Mouse (Mus musculus): ENCODE results near the gene Med25. TPM values are rescaled to one million over a fixed set of nuclear protein-coding genes. Genes with fewer than 3 reads are reported as not detected.

Med25 gene
- 87.7 and 93.1 TPM in 2 replicates for polyA plus RNA-seq (2014; fragmentation: Nextera tagmentation; extraction: Ambion mirVana)

- under 1% methylated on average over 56 of the region's 56 CpGs for WGBS
- H3K4me1 ChIP-seq (ENCODE audit: control insufficient read depth, insufficient read depth, low read length): peaks cover 23% of the 10 kb centered on the region
Measured at GRCm38 (mm10) chr7:44892276-44892921, at the start of gene Med25. Gene Med25, minus strand, starts transcription at chr7:44892712.

GRCm38 (mm10) chr7:44938680-44939079 is 46.2 kb upstream of the Med25 start:
- 90% methylated on average over 4 of the region's 4 CpGs for WGBS
- no peak for DNase-seq (ENCODE audit: low spot score)
- no peak for ATAC-seq (ENCODE audit: insufficient read depth, low FRiP score, low TSS enrichment)

More at GRCm38 (mm10) chr7:44892276-44892921, at the start of gene Med25:
- Histone ChIP-seq H3K27me3 (ENCODE audit: control insufficient read depth, insufficient read depth, low read length) (no peaks in the 10 kb centered on the region), H3K9me3 (ENCODE audit: control insufficient read depth, low read length) (no peaks in the 10 kb centered on the region), H3K27ac (ENCODE audit: low read depth, low read length) (peak within 1 kb of the TSS; percentile 90), H3K36me3 (ENCODE audit: control insufficient read depth, insufficient read depth, low read length) (peaks cover 6% of the 10 kb centered on the region; the same call in 1 of the 2 replicates), H3K4me3 (ENCODE audit: low read depth, low read length) (peak within 1 kb of the TSS; percentile 81), H3K9ac (ENCODE audit: low read length) (peak within 1 kb of the TSS; percentile 88), H3K4me2 (ENCODE audit: low read depth) (peak within 1 kb of the TSS; percentile 75)
- DNase-seq (ENCODE audit: low spot score) (peak; percentile 95), ATAC-seq (ENCODE audit: insufficient read depth, low FRiP score, low TSS enrichment) (peak; percentile 75)

DNA sequence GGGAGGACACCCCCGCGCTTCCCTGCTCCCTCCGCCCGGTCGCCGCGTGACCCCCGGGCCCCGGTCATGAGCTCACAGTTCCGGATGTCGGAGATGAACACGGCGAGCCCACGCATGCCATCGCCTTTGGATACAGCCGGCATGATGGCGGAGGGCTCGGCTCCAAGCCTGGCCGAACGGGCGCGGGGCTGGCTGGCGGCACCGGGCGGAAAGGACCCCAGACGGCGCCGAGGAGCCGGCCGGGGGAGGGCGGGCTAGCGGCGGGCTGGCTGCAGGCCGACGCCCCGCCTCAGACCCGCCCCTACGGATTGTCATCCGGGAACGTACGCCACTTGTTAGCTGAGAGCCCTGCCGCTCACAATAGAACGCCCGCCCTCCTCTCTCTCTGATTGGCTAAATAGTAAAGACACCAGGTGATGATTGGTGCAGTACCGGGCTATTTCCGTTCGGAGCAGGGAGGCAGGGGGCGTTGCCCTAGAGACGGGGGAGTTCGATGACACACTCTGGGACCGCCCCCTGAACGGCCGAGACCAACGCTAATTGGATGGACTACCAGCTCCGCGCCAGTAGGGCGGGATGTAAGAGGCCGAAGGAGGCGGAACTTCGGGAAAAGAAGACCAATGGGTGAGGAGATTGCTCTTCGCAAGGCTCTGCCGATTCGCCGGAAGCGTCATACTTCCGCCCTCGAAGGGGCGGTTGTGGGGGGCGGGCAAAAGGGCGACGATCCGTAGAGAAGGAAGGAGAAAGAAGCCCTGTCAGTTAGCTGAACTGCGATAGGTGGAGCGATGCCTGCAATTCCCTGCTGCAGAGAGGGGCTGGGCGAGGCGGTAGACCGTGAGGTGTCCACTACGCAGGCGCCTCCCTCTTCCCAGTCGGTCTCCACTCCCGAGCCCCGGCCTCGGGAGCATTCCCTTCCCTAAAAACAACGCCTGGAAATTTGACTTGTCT is 37.0 kb upstream of the Med25 start, which contains the start of gene Ap2a1:
Ap2a1 (minus strand) TSS at position 293 of the 948 bp plus-strand sequence.
- Histone ChIP-seq H3K4me2 (ENCODE audit: low read depth) (peak within 1 kb of the TSS; percentile 70), H3K4me1 (ENCODE audit: control insufficient read depth, insufficient read depth, low read length) (peaks cover 9% of the 10 kb centered on the region), H3K27ac (ENCODE audit: low read depth, low read length) (peak within 1 kb of the TSS; percentile 75), H3K27me3 (ENCODE audit: control insufficient read depth, insufficient read depth, low read length) (no peaks in the 10 kb centered on the region), H3K9me3 (ENCODE audit: control insufficient read depth, low read length) (no peaks in the 10 kb centered on the region), H3K36me3 (ENCODE audit: control insufficient read depth, insufficient read depth, low read length) (peaks cover 3% of the 10 kb centered on the region), H3K4me3 (ENCODE audit: low read depth, low read length) (peak within 1 kb of the TSS; percentile 98), H3K9ac (ENCODE audit: low read length) (peak within 1 kb of the TSS; percentile 89)
- DNase-seq (ENCODE audit: low spot score) (peak; percentile 100), ATAC-seq (ENCODE audit: insufficient read depth, low FRiP score, low TSS enrichment) (peak; percentile 100)
- under 1% methylated on average over 83 of the region's 84 CpGs for WGBS

More at GRCm38 (mm10) chr7:44938680-44939079, 46.2 kb upstream of the Med25 start:
- Histone ChIP-seq H3K9me3 (ENCODE audit: control insufficient read depth, low read length) (no peaks in the 10 kb centered on the region), H3K4me1 (ENCODE audit: control insufficient read depth, insufficient read depth, low read length) (no peaks in the 10 kb centered on the region), H3K36me3 (ENCODE audit: control insufficient read depth, insufficient read depth, low read length) (no peaks in the 10 kb centered on the region), H3K9ac (ENCODE audit: low read length) (no peak overlapping the region), H3K4me2 (ENCODE audit: low read depth) (no peak overlapping the region), H3K4me3 (ENCODE audit: low read depth, low read length) (no peak overlapping the region), H3K27ac (ENCODE audit: low read depth, low read length) (no peak overlapping the region), H3K27me3 (ENCODE audit: control insufficient read depth, insufficient read depth, low read length) (no peaks in the 10 kb centered on the region)

DNA sequence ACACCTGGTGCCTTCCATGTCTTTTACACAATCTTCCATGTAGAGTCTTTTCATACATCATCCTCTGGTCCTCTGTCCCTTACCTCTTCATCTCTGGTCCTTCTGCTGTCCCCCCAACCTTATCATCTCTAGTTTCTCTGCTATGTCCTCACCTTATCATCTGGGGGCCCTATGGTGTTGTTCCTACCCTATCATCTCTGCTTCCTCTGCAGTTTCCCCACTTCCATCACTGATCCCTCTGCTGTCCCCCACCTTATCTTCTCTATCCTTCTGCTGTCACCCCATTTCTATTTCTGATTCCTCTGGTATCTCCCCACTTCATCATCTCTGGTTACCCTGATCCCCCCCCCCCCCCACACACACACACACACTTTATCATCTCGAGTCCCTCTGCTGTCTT is 36.1 kb upstream of the Med25 start:
- Histone ChIP-seq H3K4me1 (ENCODE audit: control insufficient read depth, insufficient read depth, low read length) (peaks cover 9% of the 10 kb centered on the region), H3K4me2 (ENCODE audit: low read depth) (peak overlapping the region; percentile 68), H3K27me3 (ENCODE audit: control insufficient read depth, insufficient read depth, low read length) (no peaks in the 10 kb centered on the region), H3K36me3 (ENCODE audit: control insufficient read depth, insufficient read depth, low read length) (peaks cover 3% of the 10 kb centered on the region), H3K9me3 (ENCODE audit: control insufficient read depth, low read length) (no peaks in the 10 kb centered on the region), H3K4me3 (ENCODE audit: low read depth, low read length) (peak overlapping the region; percentile 98), H3K27ac (ENCODE audit: low read depth, low read length) (no peak overlapping the region), H3K9ac (ENCODE audit: low read length) (peak overlapping the region; percentile 89)
- ATAC-seq (ENCODE audit: insufficient read depth, low FRiP score, low TSS enrichment): no peak
- 0% methylated on average over 1 of the region's 1 CpGs for WGBS
- no peak for DNase-seq (ENCODE audit: low spot score)

DNA sequence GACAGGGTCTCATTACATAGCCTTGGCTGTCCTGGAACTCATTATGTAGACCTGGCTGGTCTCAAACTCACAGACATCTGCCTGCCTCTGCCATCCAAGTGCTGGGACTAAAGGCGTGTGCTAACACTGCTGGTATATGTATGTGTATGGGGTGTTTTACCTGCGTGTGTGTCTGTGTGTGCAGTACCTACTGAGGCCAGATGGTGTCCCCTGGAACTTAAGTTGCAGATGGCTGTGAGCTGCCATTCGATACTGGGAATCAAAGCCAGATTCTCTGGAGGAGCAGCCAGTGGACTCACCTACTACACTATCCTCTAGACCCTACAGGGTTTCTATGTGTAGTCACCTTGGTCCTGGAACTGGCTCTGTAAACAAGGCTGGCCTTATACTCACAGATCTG is 33.0 kb upstream of the Med25 start:
- WGBS: 79% methylated on average over 3 of the region's 3 CpGs
- H3K4me2 ChIP-seq (ENCODE audit: low read depth): no peak overlapping the region
- H3K4me3 ChIP-seq (ENCODE audit: low read depth, low read length): no peak overlapping the region
- DNase-seq (ENCODE audit: low spot score): no peak
- H3K4me1 ChIP-seq (ENCODE audit: control insufficient read depth, insufficient read depth, low read length): peaks cover 9% of the 10 kb centered on the region
- H3K9me3 ChIP-seq (ENCODE audit: control insufficient read depth, low read length): no peaks in the 10 kb centered on the region
- no peak for ATAC-seq (ENCODE audit: insufficient read depth, low FRiP score, low TSS enrichment)
- no peak overlapping the region for H3K27ac ChIP-seq (ENCODE audit: low read depth, low read length)
- no peak overlapping the region for H3K9ac ChIP-seq (ENCODE audit: low read length)
- no peaks in the 10 kb centered on the region for H3K27me3 ChIP-seq (ENCODE audit: control insufficient read depth, insufficient read depth, low read length)
- peaks cover 7% of the 10 kb centered on the region for H3K36me3 ChIP-seq (ENCODE audit: control insufficient read depth, insufficient read depth, low read length)

DNA sequence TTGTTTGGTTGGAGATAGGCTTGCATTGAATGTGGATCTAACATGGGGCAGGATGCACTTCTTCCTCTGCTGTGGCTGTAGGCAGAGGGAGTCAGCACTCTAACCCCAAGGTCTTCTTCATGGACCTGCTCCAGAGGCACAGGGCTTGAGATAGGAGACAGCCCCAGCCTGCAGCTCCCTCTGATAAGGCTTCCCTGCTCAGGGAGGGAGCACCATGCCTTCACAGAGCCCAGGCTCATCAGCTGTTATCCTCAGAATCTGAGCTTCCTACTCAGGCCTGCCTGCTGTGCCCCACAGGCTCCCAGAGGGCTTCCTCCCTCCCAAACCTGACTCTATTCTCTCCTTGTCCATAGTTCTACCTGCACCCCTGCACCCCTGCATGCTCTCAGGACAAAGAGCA is 30.0 kb upstream of the Med25 start:
- H3K4me1 ChIP-seq (ENCODE audit: control insufficient read depth, insufficient read depth, low read length): no peaks in the 10 kb centered on the region
- ATAC-seq (ENCODE audit: insufficient read depth, low FRiP score, low TSS enrichment) (no peak), DNase-seq (ENCODE audit: low spot score) (no peak)
- H3K9ac ChIP-seq (ENCODE audit: low read length): no peak overlapping the region
- H3K9me3 ChIP-seq (ENCODE audit: control insufficient read depth, low read length): no peaks in the 10 kb centered on the region
- H3K36me3 ChIP-seq (ENCODE audit: control insufficient read depth, insufficient read depth, low read length): peaks cover 9% of the 10 kb centered on the region
- no peak overlapping the region for H3K4me2 ChIP-seq (ENCODE audit: low read depth)
- no peak overlapping the region for H3K27ac ChIP-seq (ENCODE audit: low read depth, low read length)
- no peak overlapping the region for H3K4me3 ChIP-seq (ENCODE audit: low read depth, low read length)
- no peaks in the 10 kb centered on the region for H3K27me3 ChIP-seq (ENCODE audit: control insufficient read depth, insufficient read depth, low read length)

DNA sequence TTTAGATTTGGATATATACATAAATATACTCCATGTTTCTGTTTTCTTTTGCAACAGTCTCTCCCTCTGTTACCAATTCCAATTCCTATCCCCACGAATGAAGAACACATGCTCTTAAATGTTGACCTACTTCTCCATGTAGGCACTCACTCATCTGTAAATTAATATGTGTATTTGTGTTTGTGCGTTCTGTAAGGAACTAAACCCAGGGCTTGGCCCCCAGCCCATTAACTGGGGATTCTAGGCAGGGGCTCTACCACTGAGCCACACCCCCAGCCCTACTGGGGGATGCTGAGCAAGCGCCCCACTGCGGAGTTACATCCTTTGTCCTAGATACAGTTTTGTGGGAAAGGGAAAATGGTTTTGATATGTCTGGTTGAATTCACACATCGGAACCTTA is 26.6 kb upstream of the Med25 start:
- H3K9me3 ChIP-seq (ENCODE audit: control insufficient read depth, low read length): no peaks in the 10 kb centered on the region
- no peak overlapping the region for H3K27ac ChIP-seq (ENCODE audit: low read depth, low read length)
- DNase-seq (ENCODE audit: low spot score) (no peak), ATAC-seq (ENCODE audit: insufficient read depth, low FRiP score, low TSS enrichment) (no peak)
- peaks cover 8% of the 10 kb centered on the region for H3K36me3 ChIP-seq (ENCODE audit: control insufficient read depth, insufficient read depth, low read length)
- H3K4me2 ChIP-seq (ENCODE audit: low read depth): no peak overlapping the region
- no peaks in the 10 kb centered on the region for H3K4me1 ChIP-seq (ENCODE audit: control insufficient read depth, insufficient read depth, low read length)
- 94% methylated on average over 5 of the region's 5 CpGs for WGBS
- H3K9ac ChIP-seq (ENCODE audit: low read length): no peak overlapping the region
- H3K27me3 ChIP-seq (ENCODE audit: control insufficient read depth, insufficient read depth, low read length): no peaks in the 10 kb centered on the region
- H3K4me3 ChIP-seq (ENCODE audit: low read depth, low read length): no peak overlapping the region

DNA sequence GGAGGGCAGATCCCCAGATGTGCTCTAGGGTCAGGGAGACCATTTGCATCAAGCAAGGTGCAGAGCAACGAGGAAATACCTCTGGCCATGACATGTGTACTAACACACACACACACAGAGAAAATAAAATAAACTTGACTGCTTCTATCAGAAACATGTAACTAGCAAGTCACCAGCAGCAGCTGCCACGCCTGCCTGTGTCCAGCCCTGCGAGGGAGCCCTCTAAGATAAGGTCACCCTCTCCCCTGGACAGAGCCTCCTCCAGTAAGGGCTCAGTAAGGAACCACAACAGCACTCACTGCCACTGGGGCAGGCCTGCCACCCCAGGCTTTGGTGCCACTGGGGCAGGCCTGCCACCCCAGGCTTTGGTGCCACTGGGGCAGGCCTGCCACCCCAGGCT is 25.7 kb upstream of the Med25 start:
- H3K9me3 ChIP-seq (ENCODE audit: control insufficient read depth, low read length): no peaks in the 10 kb centered on the region
- no peak overlapping the region for H3K27ac ChIP-seq (ENCODE audit: low read depth, low read length)
- ATAC-seq (ENCODE audit: insufficient read depth, low FRiP score, low TSS enrichment) (no peak), DNase-seq (ENCODE audit: low spot score) (no peak)
- no peaks in the 10 kb centered on the region for H3K4me1 ChIP-seq (ENCODE audit: control insufficient read depth, insufficient read depth, low read length)
- WGBS: 73% methylated on average over 3 of the region's 3 CpGs
- H3K9ac ChIP-seq (ENCODE audit: low read length): no peak overlapping the region
- no peak overlapping the region for H3K4me3 ChIP-seq (ENCODE audit: low read depth, low read length)
- peaks cover 8% of the 10 kb centered on the region for H3K36me3 ChIP-seq (ENCODE audit: control insufficient read depth, insufficient read depth, low read length)
- no peaks in the 10 kb centered on the region for H3K27me3 ChIP-seq (ENCODE audit: control insufficient read depth, insufficient read depth, low read length)
- H3K4me2 ChIP-seq (ENCODE audit: low read depth): no peak overlapping the region
